8 mouse cellular contexts compared by ENCODE assay signal in genomic region chr16:31493991-31494390, GRCm38 (mm10).
DNase-seq lines count a peak whose midpoint lies in the region; ATAC-seq and TF ChIP-seq lines count a peak whose summit lies in the region.

No protein-coding gene starts in this region.

- H3K4me2 ChIP-seq in forebrain, embryonic 14.5 days (ENCODE audit: low read length) = no peak overlapping the region
- H3K4me2 ChIP-seq in kidney, embryonic 14.5 days (replicated peaks; ENCODE audit: low read depth, low read length) = no peak overlapping the region
- H3K4me2 ChIP-seq in stomach, postnatal 0 days (replicated peaks; ENCODE audit: low read depth) = no peak overlapping the region; the same call in 1 of the 2 replicates

- peak; percentile 62 for DNase-seq in gastrocnemius, adult 2 months
- DNase-seq in gastrocnemius, postnatal 4 days (ENCODE audit: low spot score in 2 of 2) = no peak
- DNase-seq in adrenal gland, postnatal 25 days = peak; percentile 38
- DNase-seq in forebrain, embryonic 14.5 days (ENCODE audit: low spot score) = no peak
- DNase-seq in stomach, postnatal 0 days (ENCODE audit: low spot score) = no peak

- H3K9me3 ChIP-seq in forebrain, embryonic 14.5 days (replicated peaks; ENCODE audit: control insufficient read depth, low read length) = no peaks in the 10 kb centered on the region
- H3K9me3 ChIP-seq in kidney, embryonic 14.5 days (ENCODE audit: control insufficient read depth, low read length) = no peaks in the 10 kb centered on the region
- H3K9me3 ChIP-seq in stomach, postnatal 0 days (ENCODE audit: control insufficient read depth, low read length) = no peaks in the 10 kb centered on the region

- H3K4me3 ChIP-seq in gastrocnemius, adult 2 months = no peak overlapping the region
- no peak overlapping the region for H3K4me3 ChIP-seq in forebrain, embryonic 14.5 days (ENCODE audit: low read depth, low read length)
- no peak overlapping the region for H3K4me3 ChIP-seq in kidney, embryonic 14.5 days (ENCODE audit: low read length)
- no peak overlapping the region for H3K4me3 ChIP-seq in stomach, postnatal 0 days (ENCODE audit: low read depth, low read length)

- no peaks in the 10 kb centered on the region for H3K27me3 ChIP-seq in forebrain, embryonic 14.5 days (replicated peaks; ENCODE audit: control insufficient read depth, insufficient read depth, low read length)
- H3K27me3 ChIP-seq in kidney, embryonic 14.5 days (ENCODE audit: control insufficient read depth, insufficient read depth, low read length) = no peaks in the 10 kb centered on the region
- no peaks in the 10 kb centered on the region for H3K27me3 ChIP-seq in stomach, postnatal 0 days (ENCODE audit: control insufficient read depth, insufficient read depth, low read length)

- intact Hi-C loops in gastrocnemius, adult 2 months (cut with DNase I) = no loop called here

- TF ChIP-seq EP300 in stomach, postnatal 0 days (optimal IDR thresholded peaks at IDR 0.05) = no peak

- 73% methylated on average over 6 of the region's 6 CpGs for WGBS in forebrain, embryonic 14.5 days
- 63% methylated on average over 6 of the region's 6 CpGs for WGBS in kidney, embryonic 14.5 days
- 69% methylated on average over 6 of the region's 6 CpGs for WGBS in stomach, postnatal 0 days

- no peak overlapping the region for H3K9ac ChIP-seq in forebrain, embryonic 14.5 days (ENCODE audit: low read length)
- no peak overlapping the region for H3K9ac ChIP-seq in kidney, embryonic 14.5 days (ENCODE audit: low read depth, low read length)
- no peak overlapping the region for H3K9ac ChIP-seq in stomach, postnatal 0 days (ENCODE audit: low read length)

- no peak for ATAC-seq in forebrain, embryonic 14.5 days
- ATAC-seq in kidney, embryonic 14.5 days (ENCODE audit: low FRiP score, low TSS enrichment) = 0 out of 2 replicates have a peak, but pooled peaks have one; percentile 18
- ATAC-seq in stomach, postnatal 0 days (ENCODE audit: low FRiP score, low TSS enrichment) = peak; percentile 8; the same call in 1 of the 2 replicates
- no peak for ATAC-seq in megakaryocyte progenitor cell, adult 5-6 weeks (replicated peaks; ENCODE audit: poor library complexity)
- ATAC-seq in megakaryocyte-erythroid progenitor cell, adult 5-6 weeks (replicated peaks; ENCODE audit: low FRiP score, low TSS enrichment, poor library complexity, severe bottlenecking) = no peak

- no peak overlapping the region for H3K27ac ChIP-seq in gastrocnemius, adult 2 months
- peak overlapping the region; percentile 2; the same call in 1 of the 2 replicates for H3K27ac ChIP-seq in forebrain, embryonic 14.5 days (ENCODE audit: low read depth, low read length)
- no peak overlapping the region for H3K27ac ChIP-seq in kidney, embryonic 14.5 days (ENCODE audit: low read depth, low read length)
- peak overlapping the region; percentile 78 for H3K27ac ChIP-seq in stomach, postnatal 0 days (replicated peaks)

- H3K36me3 ChIP-seq in forebrain, embryonic 14.5 days (ENCODE audit: control insufficient read depth, insufficient read depth, low read length) = no peaks in the 10 kb centered on the region
- no peaks in the 10 kb centered on the region for H3K36me3 ChIP-seq in kidney, embryonic 14.5 days (ENCODE audit: control insufficient read depth, insufficient read depth, low read length)
- no peaks in the 10 kb centered on the region for H3K36me3 ChIP-seq in stomach, postnatal 0 days (ENCODE audit: control insufficient read depth, insufficient read depth, low read length)

- peaks cover 24% of the 10 kb centered on the region for H3K4me1 ChIP-seq in forebrain, embryonic 14.5 days (ENCODE audit: control insufficient read depth, insufficient read depth, low read length)
- H3K4me1 ChIP-seq in kidney, embryonic 14.5 days (ENCODE audit: control insufficient read depth, insufficient read depth, low read length) = peaks cover 17% of the 10 kb centered on the region; the same call in 1 of the 2 replicates
- peaks cover 13% of the 10 kb centered on the region for H3K4me1 ChIP-seq in stomach, postnatal 0 days (replicated peaks; ENCODE audit: control insufficient read depth, insufficient read depth)

- no peak for TF ChIP-seq CTCF in gastrocnemius, adult 2 months (IDR thresholded peaks at IDR 0.05)
- TF ChIP-seq CTCF in stomach, postnatal 0 days (IDR thresholded peaks at IDR 0.05; ENCODE audit: low read depth) = no peak

Comparison
In these comparisons a context has a peak if more than half of its experiments do, and no peak if none do; other contexts are left out.
1. DNase-seq: peak in gastrocnemius, adult 2 months (single experiment) and adrenal gland, postnatal 25 days (single experiment); none in gastrocnemius, postnatal 4 days (0 of 2), forebrain, embryonic 14.5 days (single experiment) and stomach, postnatal 0 days (single experiment).
2. H3K27ac ChIP-seq: peak in forebrain, embryonic 14.5 days (single experiment) and stomach, postnatal 0 days (single experiment); none in gastrocnemius, adult 2 months (single experiment) and kidney, embryonic 14.5 days (single experiment).
3. ATAC-seq: peak in kidney, embryonic 14.5 days (single experiment) and stomach, postnatal 0 days (single experiment); none in forebrain, embryonic 14.5 days (single experiment), megakaryocyte progenitor cell, adult 5-6 weeks (single experiment) and megakaryocyte-erythroid progenitor cell, adult 5-6 weeks (single experiment).